Mouse (Mus musculus): Measurements from ENCODE around the gene Epor. TPM values are rescaled to one million over a fixed set of nuclear protein-coding genes. Genes with fewer than 3 reads are reported as not detected.

The Epor gene
- polyA plus RNA-seq, 1 experiment, result 6.3 TPM

- H3ac ChIP-seq (ENCODE audit: control insufficient read depth, insufficient read length, low read depth), result no peak overlapping the region
- no peaks in the 10 kb centered on the region for H3K79me2 ChIP-seq (ENCODE audit: control insufficient read depth, insufficient read depth)
- no peaks in the 10 kb centered on the region for H3K27me3 ChIP-seq (ENCODE audit: control insufficient read depth, insufficient read depth, insufficient read length)
- no peak overlapping the region for H3K4me3 ChIP-seq (ENCODE audit: insufficient read depth, poor library complexity, severe bottlenecking)
- no peaks in the 10 kb centered on the region for H3K79me3 ChIP-seq (ENCODE audit: low read depth)
- H3K36me3 ChIP-seq (ENCODE audit: control insufficient read depth, insufficient read depth), result no peaks in the 10 kb centered on the region
- TF ChIP-seq MYOG (IDR thresholded peaks at IDR 0.05; ENCODE audit: control insufficient read depth, extremely low read depth, insufficient read length), result no peak
- no peak for TF ChIP-seq CTCF (IDR thresholded peaks at IDR 0.05; ENCODE audit: control insufficient read depth, insufficient read depth, insufficient read length)
- TF ChIP-seq FOSL1 (IDR thresholded peaks at IDR 0.05; ENCODE audit: insufficient read depth, low read length, poor library complexity, severe bottlenecking), result no peak
- TF ChIP-seq MAX (IDR thresholded peaks at IDR 0.05), result no peak
- no peak for TF ChIP-seq MYOD1 (IDR thresholded peaks at IDR 0.05; ENCODE audit: control insufficient read depth, insufficient read length, low read depth)
- TF ChIP-seq USF1 (IDR thresholded peaks at IDR 0.05; ENCODE audit: low read depth), result no peak
- TF ChIP-seq CEBPB (IDR thresholded peaks at IDR 0.05; ENCODE audit: low read depth), result no peak
These were observed 11.3 kb downstream of the Epor start for GRCm38 (mm10) chr9:21951977-21952376.

- Histone ChIP-seq H3K36me3 (ENCODE audit: control insufficient read depth, insufficient read depth) (no peaks in the 10 kb centered on the region), H3K79me2 (ENCODE audit: control insufficient read depth, insufficient read depth) (no peaks in the 10 kb centered on the region), H3K27me3 (ENCODE audit: control insufficient read depth, insufficient read depth, insufficient read length) (no peaks in the 10 kb centered on the region), H3K4me3 (ENCODE audit: insufficient read depth, poor library complexity, severe bottlenecking) (no peak overlapping the region), H3ac (ENCODE audit: control insufficient read depth, insufficient read length, low read depth) (no peak overlapping the region), H3K79me3 (ENCODE audit: low read depth) (no peaks in the 10 kb centered on the region)
- TF ChIP-seq FOSL1 (IDR thresholded peaks at IDR 0.05; ENCODE audit: insufficient read depth, low read length, poor library complexity, severe bottlenecking) (no peak), CEBPB (IDR thresholded peaks at IDR 0.05; ENCODE audit: low read depth) (no peak), MAX (IDR thresholded peaks at IDR 0.05) (peak; percentile 83)
These were observed 13.0 kb downstream of the Epor start for GRCm38 (mm10) chr9:21950322-21950721.

GRCm38 (mm10) chr9:21948790-21949189 is 14.5 kb downstream of the Epor start:
- no peaks in the 10 kb centered on the region for H3K27me3 ChIP-seq (ENCODE audit: control insufficient read depth, insufficient read depth, insufficient read length)
- no peaks in the 10 kb centered on the region for H3K79me2 ChIP-seq (ENCODE audit: control insufficient read depth, insufficient read depth)
- H3K79me3 ChIP-seq (ENCODE audit: low read depth), result no peaks in the 10 kb centered on the region
- no peak overlapping the region for H3ac ChIP-seq (ENCODE audit: control insufficient read depth, insufficient read length, low read depth)
- TF ChIP-seq CTCF (IDR thresholded peaks at IDR 0.05; ENCODE audit: control insufficient read depth, insufficient read depth, insufficient read length) (no peak), CEBPB (IDR thresholded peaks at IDR 0.05; ENCODE audit: low read depth) (no peak), MYOG (IDR thresholded peaks at IDR 0.05; ENCODE audit: control insufficient read depth, extremely low read depth, insufficient read length) (no peak), USF1 (IDR thresholded peaks at IDR 0.05; ENCODE audit: low read depth) (no peak), MAX (IDR thresholded peaks at IDR 0.05) (no peak)
- H3K4me3 ChIP-seq (ENCODE audit: insufficient read depth, poor library complexity, severe bottlenecking), result no peak overlapping the region
- no peaks in the 10 kb centered on the region for H3K36me3 ChIP-seq (ENCODE audit: control insufficient read depth, insufficient read depth)

GRCm38 (mm10) chr9:21948146-21948545 is 15.2 kb downstream of the Epor start:
- no peaks in the 10 kb centered on the region for H3K79me3 ChIP-seq (ENCODE audit: low read depth)
- no peaks in the 10 kb centered on the region for H3K27me3 ChIP-seq (ENCODE audit: control insufficient read depth, insufficient read depth, insufficient read length)
- no peaks in the 10 kb centered on the region for H3K36me3 ChIP-seq (ENCODE audit: control insufficient read depth, insufficient read depth)
- no peak for TF ChIP-seq CTCF (IDR thresholded peaks at IDR 0.05; ENCODE audit: control insufficient read depth, insufficient read depth, insufficient read length)
- TF ChIP-seq USF1 (IDR thresholded peaks at IDR 0.05; ENCODE audit: low read depth), result no peak
- no peak for TF ChIP-seq MYOG (IDR thresholded peaks at IDR 0.05; ENCODE audit: control insufficient read depth, extremely low read depth, insufficient read length)
- no peak overlapping the region for H3K4me3 ChIP-seq (ENCODE audit: insufficient read depth, poor library complexity, severe bottlenecking)
- no peaks in the 10 kb centered on the region for H3K79me2 ChIP-seq (ENCODE audit: control insufficient read depth, insufficient read depth)
- no peak overlapping the region for H3ac ChIP-seq (ENCODE audit: control insufficient read depth, insufficient read length, low read depth)

- Histone ChIP-seq H3K4me3 (ENCODE audit: insufficient read depth, poor library complexity, severe bottlenecking) (no peak overlapping the region), H3K36me3 (ENCODE audit: control insufficient read depth, insufficient read depth) (no peaks in the 10 kb centered on the region), H3K27me3 (ENCODE audit: control insufficient read depth, insufficient read depth, insufficient read length) (no peaks in the 10 kb centered on the region), H3K79me3 (ENCODE audit: low read depth) (no peaks in the 10 kb centered on the region), H3K79me2 (ENCODE audit: control insufficient read depth, insufficient read depth) (no peaks in the 10 kb centered on the region), H3ac (ENCODE audit: control insufficient read depth, insufficient read length, low read depth) (no peak overlapping the region)
- TF ChIP-seq USF1 (IDR thresholded peaks at IDR 0.05; ENCODE audit: low read depth) (no peak), MYOG (IDR thresholded peaks at IDR 0.05; ENCODE audit: control insufficient read depth, extremely low read depth, insufficient read length) (no peak), CTCF (IDR thresholded peaks at IDR 0.05; ENCODE audit: control insufficient read depth, insufficient read depth, insufficient read length) (no peak), MYOD1 (IDR thresholded peaks at IDR 0.05; ENCODE audit: control insufficient read depth, insufficient read length, low read depth) (no peak), FOSL1 (IDR thresholded peaks at IDR 0.05; ENCODE audit: insufficient read depth, low read length, poor library complexity, severe bottlenecking) (no peak), CEBPB (IDR thresholded peaks at IDR 0.05; ENCODE audit: low read depth) (no peak), MAX (IDR thresholded peaks at IDR 0.05) (no peak)
These were observed 15.7 kb downstream of the Epor start for GRCm38 (mm10) chr9:21947540-21948130.

- no peak overlapping the region for H3ac ChIP-seq (ENCODE audit: control insufficient read depth, insufficient read length, low read depth)
- no peaks in the 10 kb centered on the region for H3K79me3 ChIP-seq (ENCODE audit: low read depth)
- no peak overlapping the region for H3K4me3 ChIP-seq (ENCODE audit: insufficient read depth, poor library complexity, severe bottlenecking)
- no peaks in the 10 kb centered on the region for H3K36me3 ChIP-seq (ENCODE audit: control insufficient read depth, insufficient read depth)
- no peaks in the 10 kb centered on the region for H3K79me2 ChIP-seq (ENCODE audit: control insufficient read depth, insufficient read depth)
- TF ChIP-seq MYOD1 (IDR thresholded peaks at IDR 0.05; ENCODE audit: control insufficient read depth, insufficient read length, low read depth) (no peak), CTCF (IDR thresholded peaks at IDR 0.05; ENCODE audit: control insufficient read depth, insufficient read depth, insufficient read length) (no peak), FOSL1 (IDR thresholded peaks at IDR 0.05; ENCODE audit: insufficient read depth, low read length, poor library complexity, severe bottlenecking) (no peak), MYOG (IDR thresholded peaks at IDR 0.05; ENCODE audit: control insufficient read depth, extremely low read depth, insufficient read length) (no peak), CEBPB (IDR thresholded peaks at IDR 0.05; ENCODE audit: low read depth) (no peak), MAX (IDR thresholded peaks at IDR 0.05) (no peak), USF1 (IDR thresholded peaks at IDR 0.05; ENCODE audit: low read depth) (no peak)
- H3K27me3 ChIP-seq (ENCODE audit: control insufficient read depth, insufficient read depth, insufficient read length), result no peaks in the 10 kb centered on the region
These were observed 19.0 kb downstream of the Epor start for GRCm38 (mm10) chr9:21944267-21944666.

Data from C2C12 (cell line).